Comparison of ENCODE assay signal across 11 mouse cellular contexts in the genomic region with DNA sequence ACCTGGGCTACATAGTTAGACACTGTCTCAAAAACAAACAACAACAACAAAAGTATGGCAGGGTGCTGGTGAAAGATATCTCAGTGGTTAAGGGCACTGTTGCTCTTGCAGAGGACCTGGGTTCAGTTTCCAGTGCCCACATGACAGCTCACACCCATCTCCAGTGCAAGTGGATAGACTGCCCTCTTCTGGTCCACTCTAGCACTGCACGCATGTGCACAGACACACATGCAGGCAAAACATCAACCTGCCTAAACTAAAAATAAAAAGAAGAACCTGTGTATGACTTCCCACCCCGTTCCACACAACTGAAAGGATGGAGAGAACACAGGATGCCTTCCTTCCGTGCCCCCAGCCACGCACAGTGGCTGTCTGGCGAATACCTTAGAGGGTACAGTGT.
DNase-seq lines count a peak whose midpoint lies in the region; ATAC-seq and TF ChIP-seq lines count a peak whose summit lies in the region.
"Had no signal": no experiment of that assay in that cellular context is flagged by ENCODE, and none has a peak within 500 bp of the region (broad histone marks: within the 10 kb centered on the region; RNA-seq: fewer than 3 reads in every experiment).

No protein-coding gene starts in this region.

- H3K36me3 ChIP-seq in midbrain, postnatal 0 days (ENCODE audit: insufficient read depth, low read length): peaks cover 26% of the 10 kb centered on the region
- no peaks in the 10 kb centered on the region for H3K36me3 ChIP-seq in midbrain, embryonic 13.5 days
- no peaks in the 10 kb centered on the region for H3K36me3 ChIP-seq in stomach, postnatal 0 days (ENCODE audit: control insufficient read depth, insufficient read depth, low read length)
- H3K36me3 ChIP-seq: embryonic facial prominence, embryonic 15.5 days had no signal

- no peak overlapping the region for H3K9ac ChIP-seq in midbrain, postnatal 0 days (replicated peaks; ENCODE audit: low read length, poor library complexity, severe bottlenecking)
- H3K9ac ChIP-seq in midbrain, embryonic 13.5 days (replicated peaks): no peak overlapping the region
- H3K9ac ChIP-seq in stomach, postnatal 0 days (ENCODE audit: low read length): no peak overlapping the region
- H3K9ac ChIP-seq: embryonic facial prominence, embryonic 15.5 days; hindbrain, embryonic 13.5 days had no signal

- peak; percentile 50 for TF ChIP-seq CTCF in midbrain, postnatal 0 days (IDR thresholded peaks at IDR 0.05)
- peak; percentile 57 for TF ChIP-seq CTCF in stomach, postnatal 0 days (IDR thresholded peaks at IDR 0.05; ENCODE audit: low read depth)

- H3K9me3 ChIP-seq in midbrain, postnatal 0 days (ENCODE audit: low read length): no peaks in the 10 kb centered on the region
- H3K9me3 ChIP-seq in midbrain, embryonic 13.5 days: no peaks in the 10 kb centered on the region
- no peaks in the 10 kb centered on the region for H3K9me3 ChIP-seq in stomach, postnatal 0 days (ENCODE audit: control insufficient read depth, low read length)
- H3K9me3 ChIP-seq: embryonic facial prominence, embryonic 15.5 days; hindbrain, embryonic 13.5 days had no signal

- DNase-seq in heart, adult 11 months: peak; percentile 79
- no peak for DNase-seq in heart, adult 8-10 months (ENCODE audit: low spot score)
- no peak for DNase-seq in midbrain, postnatal 0 days (ENCODE audit: low spot score)
- peak; percentile 77 for DNase-seq in ZHBTc4 (ENCODE audit: low read depth, low spot score)
- no peak for DNase-seq in stomach, postnatal 0 days (ENCODE audit: low spot score)
- DNase-seq in layer of hippocampus, postnatal 10 days (ENCODE audit: low spot score in 2 of 2): no peak
- no peak for DNase-seq in gastrocnemius, postnatal 10 days
- DNase-seq: kidney, postnatal 4 days had no signal

- 89% methylated on average over 5 of the region's 5 CpGs for WGBS in midbrain, postnatal 0 days
- 96% methylated on average over 5 of the region's 5 CpGs for WGBS in midbrain, embryonic 13.5 days
- WGBS in stomach, postnatal 0 days: 93% methylated on average over 5 of the region's 5 CpGs

- no peak overlapping the region for H3K4me2 ChIP-seq in midbrain, postnatal 0 days (ENCODE audit: low read depth, low read length, poor library complexity, severe bottlenecking)
- no peak overlapping the region for H3K4me2 ChIP-seq in midbrain, embryonic 13.5 days (replicated peaks)
- H3K4me2 ChIP-seq in stomach, postnatal 0 days (replicated peaks; ENCODE audit: low read depth): no peak overlapping the region
- H3K4me2 ChIP-seq: embryonic facial prominence, embryonic 15.5 days; hindbrain, embryonic 13.5 days had no signal

- no peaks in the 10 kb centered on the region for H3K4me1 ChIP-seq in midbrain, postnatal 0 days (ENCODE audit: insufficient read depth, low read length)
- H3K4me1 ChIP-seq in midbrain, embryonic 13.5 days (replicated peaks): no peaks in the 10 kb centered on the region
- no peaks in the 10 kb centered on the region for H3K4me1 ChIP-seq in stomach, postnatal 0 days (replicated peaks; ENCODE audit: control insufficient read depth, insufficient read depth)
- H3K4me1 ChIP-seq: embryonic facial prominence, embryonic 15.5 days had no signal

- H3K27me3 ChIP-seq in midbrain, postnatal 0 days (ENCODE audit: insufficient read depth, low read length): no peaks in the 10 kb centered on the region
- H3K27me3 ChIP-seq in midbrain, embryonic 13.5 days: no peaks in the 10 kb centered on the region; the same call in 1 of the 2 replicates
- no peaks in the 10 kb centered on the region for H3K27me3 ChIP-seq in stomach, postnatal 0 days (ENCODE audit: control insufficient read depth, insufficient read depth, low read length)
- H3K27me3 ChIP-seq: embryonic facial prominence, embryonic 15.5 days; hindbrain, embryonic 13.5 days had no signal

- no peak overlapping the region for H3K27ac ChIP-seq in midbrain, postnatal 0 days (ENCODE audit: low read depth, low read length)
- H3K27ac ChIP-seq in midbrain, embryonic 13.5 days: no peak overlapping the region
- no peak overlapping the region for H3K27ac ChIP-seq in stomach, postnatal 0 days (replicated peaks)
- H3K27ac ChIP-seq: embryonic facial prominence, embryonic 15.5 days; hindbrain, embryonic 13.5 days had no signal

- no peak for TF ChIP-seq EP300 in stomach, postnatal 0 days (optimal IDR thresholded peaks at IDR 0.05)

- no peak overlapping the region for H3K4me3 ChIP-seq in midbrain, postnatal 0 days (ENCODE audit: low read depth, low read length)
- H3K4me3 ChIP-seq in midbrain, embryonic 13.5 days (replicated peaks): no peak overlapping the region
- H3K4me3 ChIP-seq in stomach, postnatal 0 days (ENCODE audit: low read depth, low read length): no peak overlapping the region
- H3K4me3 ChIP-seq: embryonic facial prominence, embryonic 15.5 days; hindbrain, embryonic 13.5 days had no signal

- ATAC-seq in midbrain, postnatal 0 days (ENCODE audit: low FRiP score): no peak
- no peak for ATAC-seq in midbrain, embryonic 13.5 days
- no peak for ATAC-seq in stomach, postnatal 0 days (ENCODE audit: low FRiP score, low TSS enrichment)

Comparison
In these comparisons a context has a peak if more than half of its experiments do, and no peak if none do; other contexts are left out.
1. DNase-seq: peak in heart, adult 11 months (single experiment) and ZHBTc4 (single experiment); none in heart, adult 8-10 months (single experiment), midbrain, postnatal 0 days (single experiment), stomach, postnatal 0 days (single experiment), layer of hippocampus, postnatal 10 days (0 of 2) and gastrocnemius, postnatal 10 days (single experiment).